Mouse (Mus musculus) liver, embryonic 14.5 days (tissue): ENCODE measurements around the gene Sp9. TPM values are rescaled to one million over a fixed set of nuclear protein-coding genes. Genes with fewer than 3 reads are reported as not detected.

ENCODE experiments used
- ATAC-seq: fragments of 200-750 bp; cut with Nextera tagmentation; 2 replicates; pipeline ENCODE4 v1.8.0; 2017; ENCODE audit warnings: moderate number of reproducible peaks, mild to moderate bottlenecking, moderate library complexity; ENCODE audit not compliant: insufficient read depth
- DNase-seq, 3 experiments: peaks; one replicate each; pipeline ENCODE4 v3.0.0-alpha.2; 2012 to 2013; ENCODE audit warnings: low read depth in 3 of 3, low spot score in 3 of 3
- H3K27ac ChIP-seq: fragments of 300-500 bp; sonication (generic); 2 replicates; pipeline ENCODE4 v1.5.1; 2014; ENCODE audit warnings: moderate library complexity, mild to moderate bottlenecking, control low read depth, inconsistent platforms
- H3K27me3 ChIP-seq: fragments of 300-500 bp; sonication (generic); 2 replicates; pipeline ENCODE4 v1.6.1; 2014; ENCODE audit warnings: mild to moderate bottlenecking, low read length, moderate library complexity; ENCODE audit not compliant: control insufficient read depth, insufficient read depth
- H3K36me3 ChIP-seq: fragments of 300-500 bp; sonication (generic); replicated peaks from 2 replicates; pipeline ENCODE4 v1.6.1; 2014; ENCODE audit warnings: low read depth; ENCODE audit not compliant: control insufficient read depth, insufficient read depth
- H3K4me1 ChIP-seq, 2 experiments: fragments of 200-500 bp in 1 of 2; fragments of 300-500 bp in 1 of 2; sonication (generic) in 1 of 2; replicated peaks; 2 replicates each; pipeline ENCODE4 v1.6.1; 2012 to 2014; ENCODE audit warnings: antibody characterized with exemption in 1 of 2, inconsistent platforms in 1 of 2, low read length in 1 of 2; ENCODE audit not compliant: control insufficient read depth in 2 of 2, insufficient read depth in 2 of 2
- H3K4me2 ChIP-seq: fragments of 300-500 bp; sonication (generic); 2 replicates; pipeline ENCODE4 v1.6.1; 2014; ENCODE audit warnings: low read depth, mild to moderate bottlenecking, control low read depth, moderate library complexity
- H3K4me3 ChIP-seq, 2 experiments: fragments of 200-500 bp in 1 of 2; fragments of 300-500 bp in 1 of 2; sonication (generic) in 1 of 2; 2 replicates each; pipeline ENCODE4 v1.5.1; 2012 to 2014; ENCODE audit warnings: low read depth in 2 of 2, low read length in 2 of 2, mild to moderate bottlenecking in 2 of 2, control low read depth in 1 of 2, inconsistent platforms in 1 of 2, moderate library complexity in 1 of 2; ENCODE audit not compliant: insufficient read depth in 1 of 2
- H3K9ac ChIP-seq: fragments of 300-500 bp; sonication (generic); replicated peaks from 2 replicates; pipeline ENCODE4 v1.6.1; 2014; ENCODE audit warnings: mild to moderate bottlenecking, control low read depth, moderate library complexity
- H3K9me3 ChIP-seq: fragments of 300-500 bp; sonication (generic); 2 replicates; pipeline ENCODE4 v1.6.1; 2016; ENCODE audit warnings: low read length, mixed read lengths; ENCODE audit not compliant: control insufficient read depth
- CTCF ChIP-seq: IDR thresholded peaks from 2 replicates; pipeline ENCODE4 v1.5.1; 2016; ENCODE audit warnings: antibody characterized with exemption, low read depth, control low read depth
- EP300 ChIP-seq: IDR thresholded peaks from 2 replicates; pipeline ENCODE4 v1.6.1; 2016; ENCODE audit warnings: antibody characterized with exemption, low read depth
- WGBS: fragments of 180-500 bp; shearing (Covaris S2); extraction: QIAGEN DNeasy Blood & Tissue Kit; methylation state at CpG from one replicate; pipeline ENCODE4 v1.1.7; 2014; ENCODE audit not compliant: insufficient replicate concordance; 5-methylcytosine and 5-hydroxymethylcytosine counted together
- polyA plus RNA-seq, 2 experiments: library from polyadenylated mRNA; depleted of rRNA in 1 of 2; stranded (reverse) in 1 of 2; unstranded in 1 of 2; fragments of >200 nt; fragmentation: Nextera tagmentation in 1 of 2; extraction: Ambion mirVana in 1 of 2; gene quantifications; 2 replicates each; pipeline versions ENCODE4 v1.2.1 to v1.2.3; 2012 to 2014

Gene Sp9
- polyA plus RNA-seq (2012; rRNA removed) (0.01 and 0.15 TPM in 2 replicates), polyA plus RNA-seq (2014; fragmentation: Nextera tagmentation; extraction: Ambion mirVana) (not detected in 2 replicates)

DNA sequence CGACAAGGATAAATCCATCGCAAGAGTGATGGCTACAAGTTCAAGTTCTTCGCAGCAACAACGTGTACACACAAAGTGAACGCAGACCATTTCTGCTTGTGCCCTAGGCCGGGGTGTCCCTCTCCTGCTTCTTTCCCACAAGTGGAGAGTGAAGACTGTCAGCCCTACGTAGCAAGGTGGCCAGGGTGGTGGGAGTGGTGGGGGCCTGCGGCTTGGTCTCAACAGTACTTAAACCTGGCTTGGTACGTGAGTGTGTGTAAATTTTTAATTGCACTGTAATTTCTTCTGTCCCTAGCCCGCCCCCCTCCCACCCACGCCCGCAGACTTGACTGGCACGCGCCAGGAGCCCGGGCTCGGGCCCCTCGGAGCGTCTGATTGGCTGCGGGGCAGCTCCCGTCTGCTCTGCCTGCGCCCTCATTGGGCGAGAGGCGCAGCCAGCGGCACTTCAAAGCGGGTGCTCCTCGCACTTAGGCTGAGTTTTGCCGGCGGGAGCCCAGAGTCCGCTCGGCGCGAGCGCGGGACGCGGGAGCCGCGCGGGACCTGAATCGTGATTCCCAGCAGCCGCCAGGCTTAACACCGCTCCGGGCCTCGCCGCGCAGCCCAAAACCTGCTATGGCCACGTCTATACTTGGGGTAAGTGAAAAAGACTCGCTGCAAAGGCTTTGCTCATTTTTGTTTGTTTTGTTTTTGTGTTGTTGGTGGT, at the start of gene Sp9:
Sp9 (plus strand) TSS at position 467 of the 703 bp plus-strand sequence.
- Histone ChIP-seq H3K9me3 (no peaks in the 10 kb centered on the region), H3K4me1 (peaks cover 0 to 5% of the 10 kb centered on the region in 2 experiments; a peak in 3 of 4 replicates), H3K4me2 (peak within 1 kb of the TSS; percentile 54), H3K27ac (no peak within 1 kb of the TSS), H3K9ac (no peak within 1 kb of the TSS), H3K27me3 (peaks cover 94% of the 10 kb centered on the region), H3K36me3 (no peaks in the 10 kb centered on the region), H3K4me3 (peak within 1 kb of the TSS; percentile 25 to 41)
- ATAC-seq (no peak), DNase-seq (no peak)
- WGBS = 1% methylated on average over 47 of the region's 48 CpGs
- TF ChIP-seq CTCF (no peak), EP300 (no peak)

DNA sequence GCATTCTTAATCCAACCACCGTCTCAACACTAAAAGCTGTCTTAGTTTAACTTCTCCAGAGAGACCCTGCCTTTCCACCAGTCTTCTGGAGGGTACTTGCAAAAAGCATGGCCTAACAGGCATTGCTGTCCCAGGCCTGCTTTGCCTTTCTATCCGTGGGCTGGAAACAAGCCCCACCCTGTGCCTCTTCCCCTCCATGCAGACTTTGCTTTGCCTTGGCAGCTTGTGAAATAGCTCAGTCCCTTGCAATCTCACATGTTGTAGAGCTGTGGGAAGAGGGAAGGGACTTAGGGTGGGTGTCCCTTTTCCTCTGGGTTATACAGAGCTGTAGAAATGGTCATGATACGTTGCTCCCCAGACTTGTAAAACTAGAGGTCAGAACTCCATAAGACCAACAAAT, 40.6 kb upstream of the Sp9 start:
- Histone ChIP-seq H3K4me3 (no peak overlapping the region), H3K4me1 (no peaks in the 10 kb centered on the region), H3K27me3 (no peaks in the 10 kb centered on the region), H3K36me3 (no peaks in the 10 kb centered on the region), H3K9me3 (no peaks in the 10 kb centered on the region), H3K9ac (no peak overlapping the region), H3K27ac (no peak overlapping the region), H3K4me2 (no peak overlapping the region)
- DNase-seq (no peak), ATAC-seq (no peak)
- TF ChIP-seq CTCF = no peak
- WGBS = 37% methylated on average over 3 of the region's 3 CpGs

DNA sequence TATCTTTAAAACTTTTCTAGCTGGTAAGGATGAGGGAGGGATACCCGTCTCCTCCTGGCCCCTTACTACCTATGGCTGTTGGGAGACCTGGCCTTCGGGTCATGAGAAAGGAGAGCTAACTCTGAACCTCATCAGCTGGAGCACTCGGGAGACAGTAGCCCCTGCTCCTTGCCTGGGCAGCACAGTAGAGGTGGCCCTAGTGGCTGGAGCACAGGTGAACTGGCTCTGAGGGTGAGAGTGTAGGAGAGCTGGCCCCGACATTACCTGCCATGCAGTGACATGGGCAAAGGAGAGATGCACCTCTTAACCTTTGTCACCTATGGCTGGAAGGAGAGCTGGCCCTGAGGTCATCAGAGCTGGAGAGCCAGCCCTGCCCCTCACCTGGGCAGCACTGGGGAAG, 30.4 kb upstream of the Sp9 start:
- H3K4me2 ChIP-seq = no peak overlapping the region
- H3K9ac ChIP-seq = no peak overlapping the region
- no peaks in the 10 kb centered on the region for H3K4me1 ChIP-seq
- H3K27ac ChIP-seq = no peak overlapping the region
- no peak for TF ChIP-seq CTCF
- TF ChIP-seq EP300 = no peak
- H3K9me3 ChIP-seq = no peaks in the 10 kb centered on the region
- DNase-seq (no peak), ATAC-seq (no peak)
- H3K36me3 ChIP-seq = no peaks in the 10 kb centered on the region
- no peak overlapping the region for H3K4me3 ChIP-seq
- H3K27me3 ChIP-seq = no peaks in the 10 kb centered on the region; the same call in none of the 2 replicates
- 65% methylated on average over 4 of the region's 4 CpGs for WGBS

DNA sequence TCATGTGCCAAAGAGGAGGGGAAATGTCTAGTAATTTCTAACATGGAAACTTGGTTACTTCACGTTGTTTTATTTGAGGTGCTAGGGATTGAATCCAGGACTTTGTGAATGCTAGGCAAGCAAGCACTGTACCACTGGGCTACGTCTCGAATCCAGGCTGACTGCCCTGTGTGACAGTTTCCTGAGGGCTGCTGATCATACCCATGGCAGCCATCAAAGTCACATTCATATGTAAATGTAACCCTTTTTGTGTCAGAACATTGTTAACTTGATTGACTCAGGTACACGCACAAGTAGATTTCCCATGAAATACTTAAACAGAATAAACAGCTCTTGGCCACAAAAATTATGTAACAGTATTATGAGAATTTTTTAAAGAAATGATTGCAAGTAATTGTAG, 23.0 kb upstream of the Sp9 start:
- no peak for TF ChIP-seq EP300
- TF ChIP-seq CTCF = no peak
- Histone ChIP-seq H3K27me3 (no peaks in the 10 kb centered on the region; the same call in 1 of the 2 replicates), H3K4me3 (no peak overlapping the region), H3K4me1 (no peaks in the 10 kb centered on the region), H3K36me3 (no peaks in the 10 kb centered on the region), H3K9me3 (no peaks in the 10 kb centered on the region), H3K4me2 (no peak overlapping the region), H3K27ac (no peak overlapping the region), H3K9ac (no peak overlapping the region)
- DNase-seq (no peak), ATAC-seq (no peak)
- 60% methylated on average over 4 of the region's 4 CpGs for WGBS

DNA sequence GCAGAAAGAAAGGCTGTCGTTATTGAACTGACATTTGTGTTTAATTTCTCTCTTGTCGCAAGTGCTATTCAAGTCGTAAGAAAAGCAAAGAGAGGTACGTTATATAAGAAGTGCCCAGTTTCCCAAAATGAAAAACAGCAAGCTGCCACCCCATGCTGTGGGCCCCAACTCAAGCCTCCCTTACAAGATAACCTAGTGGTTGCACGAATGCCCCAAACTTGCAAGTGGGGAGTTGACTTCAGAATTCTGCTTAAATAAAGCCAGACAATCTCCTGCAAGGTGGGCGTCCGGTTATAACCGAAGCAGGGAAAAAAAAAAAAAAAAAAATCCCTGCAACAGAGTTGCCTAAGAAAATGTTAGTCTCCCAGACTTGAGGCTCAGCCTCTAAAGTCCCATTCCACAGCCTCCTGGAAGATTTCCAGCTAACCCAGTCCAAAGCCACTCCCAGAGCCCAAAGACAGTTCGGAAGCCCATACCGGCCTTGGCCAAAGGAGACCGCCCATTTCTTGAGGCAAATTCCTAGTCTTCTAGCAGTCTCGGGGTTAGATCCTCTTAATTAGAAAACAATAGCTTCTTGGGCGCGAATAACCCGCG, 8.5 kb upstream of the Sp9 start:
- peak overlapping the region; percentile 1; the same call in 1 of the 2 replicates for H3K4me2 ChIP-seq
- H3K27me3 ChIP-seq = peaks cover 67% of the 10 kb centered on the region
- H3K27ac ChIP-seq = no peak overlapping the region
- H3K36me3 ChIP-seq = no peaks in the 10 kb centered on the region
- 0 out of 4 replicates have a peak overlapping the region, but pooled peaks of 1 of the 2 experiments have one; percentile 6 for H3K4me3 ChIP-seq
- no peaks in the 10 kb centered on the region; a peak in 1 of 4 replicates for H3K4me1 ChIP-seq
- no peak overlapping the region for H3K9ac ChIP-seq
- 9% methylated on average over 16 of the region's 16 CpGs for WGBS
- no peaks in the 10 kb centered on the region for H3K9me3 ChIP-seq
- no peak for TF ChIP-seq CTCF
- no peak for TF ChIP-seq EP300
- no peak for ATAC-seq
- DNase-seq = no peak
